Mouse (Mus musculus) kidney, adult 18-20 months (tissue): ENCODE results near the gene Smarce1.

Experiments used
- DNase-seq: peaks from one replicate; pipeline ENCODE4 v3.0.0; 2021

Smarce1 gene

GRCm38 (mm10) chr11:99226298-99226697 lies 4.5 kb downstream of the Smarce1 start:
- DNase-seq, result no peak

- DNase-seq, result no peak
These were observed 7.5 kb downstream of the Smarce1 start for GRCm38 (mm10) chr11:99223310-99223709.

- DNase-seq, result no peak
These were observed 9.0 kb downstream of the Smarce1 start for GRCm38 (mm10) chr11:99221811-99222210.

- DNase-seq, result no peak
These were observed 13.4 kb downstream of the Smarce1 start for GRCm38 (mm10) chr11:99217248-99217986.

- DNase-seq, result no peak
These were observed 14.6 kb downstream of the Smarce1 start for GRCm38 (mm10) chr11:99216181-99216580.

GRCm38 (mm10) chr11:99212693-99213092 lies 18.1 kb downstream of the Smarce1 start:
- no peak for DNase-seq

GRCm38 (mm10) chr11:99211964-99212363 lies 18.9 kb downstream of the Smarce1 start:
- DNase-seq, result no peak

GRCm38 (mm10) chr11:99208105-99208669 lies 22.6 kb downstream of the Smarce1 start:
- DNase-seq, result no peak

- no peak for DNase-seq
These were observed 23.4 kb downstream of the Smarce1 start for GRCm38 (mm10) chr11:99207449-99207848.

GRCm38 (mm10) chr11:99206954-99207353 lies 23.9 kb downstream of the Smarce1 start:
- DNase-seq, result no peak

- DNase-seq, result peak; percentile 64
These were observed 41.6 kb downstream of the Smarce1 start for GRCm38 (mm10) chr11:99189154-99189582.

- DNase-seq, result no peak
These were observed 43.5 kb downstream of the Smarce1 start for GRCm38 (mm10) chr11:99187348-99187747.

GRCm38 (mm10) chr11:99186836-99187235 lies 44.0 kb downstream of the Smarce1 start:
- no peak for DNase-seq

GRCm38 (mm10) chr11:99182575-99182974 lies 48.2 kb downstream of the Smarce1 start:
- DNase-seq, result no peak

- DNase-seq, result no peak
These were observed 50.7 kb downstream of the Smarce1 start for GRCm38 (mm10) chr11:99180071-99180470.

GRCm38 (mm10) chr11:99177925-99178198 lies 53.0 kb downstream of the Smarce1 start:
- DNase-seq, result no peak

GRCm38 (mm10) chr11:99177054-99177924 lies 53.5 kb downstream of the Smarce1 start:
- DNase-seq, result no peak

- no peak for DNase-seq
These were observed 58.8 kb downstream of the Smarce1 start for GRCm38 (mm10) chr11:99172002-99172401.

- DNase-seq, result no peak
These were observed 59.4 kb downstream of the Smarce1 start for GRCm38 (mm10) chr11:99171442-99171841.

- no peak for DNase-seq
These were observed 60.1 kb downstream of the Smarce1 start for GRCm38 (mm10) chr11:99170547-99171267.

- no peak for DNase-seq
These were observed 60.8 kb downstream of the Smarce1 start for GRCm38 (mm10) chr11:99170005-99170404.

- DNase-seq, result no peak
These were observed 61.4 kb downstream of the Smarce1 start for GRCm38 (mm10) chr11:99169438-99169837.

GRCm38 (mm10) chr11:99168030-99168474 lies 62.8 kb downstream of the Smarce1 start:
- DNase-seq, result no peak
